Mouse (Mus musculus) limb, embryonic 12.5 days (tissue): ENCODE measurements around the gene Gcm1. TPM values are rescaled to one million over a fixed set of nuclear protein-coding genes. Genes with fewer than 3 reads are reported as not detected.

Experiments
- ATAC-seq: fragments of 200-750 bp; cut with Nextera tagmentation; 2 replicates; pipeline ENCODE4 v1.8.0; 2017; ENCODE audit warnings: low read depth, moderate TSS enrichment; ENCODE audit not compliant: insufficient number of reproducible peaks, insufficient read depth, low FRiP score, low TSS enrichment
- H3K27ac ChIP-seq: fragments of 300-500 bp; sonication (generic); 2 replicates; pipeline ENCODE4 v1.5.1; 2016; ENCODE audit warnings: mild to moderate bottlenecking, moderate library complexity
- H3K27me3 ChIP-seq: fragments of 300-500 bp; sonication (generic); 2 replicates; pipeline ENCODE4 v1.6.1; 2016; ENCODE audit warnings: mild to moderate bottlenecking, moderate library complexity
- H3K36me3 ChIP-seq: fragments of 300-500 bp; sonication (generic); 2 replicates; pipeline ENCODE4 v1.6.1; 2016; ENCODE audit warnings: mild to moderate bottlenecking, moderate library complexity
- H3K4me1 ChIP-seq: fragments of 300-500 bp; sonication (generic); replicated peaks from 2 replicates; pipeline ENCODE4 v1.6.1; 2016
- H3K4me2 ChIP-seq: fragments of 300-500 bp; sonication (generic); 2 replicates; pipeline ENCODE4 v1.6.1; 2016; ENCODE audit warnings: mild to moderate bottlenecking, moderate library complexity
- H3K4me3 ChIP-seq: fragments of 300-500 bp; sonication (generic); replicated peaks from 2 replicates; pipeline ENCODE4 v1.5.1; 2016; ENCODE audit warnings: mild to moderate bottlenecking
- H3K9ac ChIP-seq: fragments of 300-500 bp; sonication (generic); replicated peaks from 2 replicates; pipeline ENCODE4 v1.6.1; 2016; ENCODE audit warnings: mild to moderate bottlenecking, moderate library complexity
- H3K9me3 ChIP-seq: fragments of 300-500 bp; sonication (generic); 2 replicates; pipeline ENCODE4 v1.6.1; 2016; ENCODE audit warnings: mild to moderate bottlenecking, moderate library complexity
- WGBS: fragments of 180-500 bp; shearing (Covaris S2); methylation state at CpG from one replicate; pipeline ENCODE4 v1.1.7; 2016; 5-methylcytosine and 5-hydroxymethylcytosine counted together
- polyA plus RNA-seq: library from polyadenylated mRNA; unstranded; fragments of >200 nt; fragmentation: Nextera tagmentation; extraction: Ambion mirVana; gene quantifications from 2 replicates; pipeline ENCODE4 v1.2.1, GENCODE M21; 2016

Gene Gcm1
- polyA plus RNA-seq, 1 experiment from 2014 or later: not detected

- Histone ChIP-seq H3K9me3 (no peaks in the 10 kb centered on the region), H3K27me3 (no peaks in the 10 kb centered on the region), H3K4me3 (no peak overlapping the region), H3K36me3 (no peaks in the 10 kb centered on the region), H3K9ac (no peak overlapping the region), H3K4me2 (no peak overlapping the region), H3K4me1 (peaks cover 4% of the 10 kb centered on the region), H3K27ac (peak overlapping the region; percentile 29; the same call in 1 of the 2 replicates)
- ATAC-seq: no peak
- WGBS: 44% methylated on average over 9 of the region's 9 CpGs
Measured at GRCm38 (mm10) chr9:78021256-78021655, 30.5 kb upstream of the Gcm1 start.

DNA sequence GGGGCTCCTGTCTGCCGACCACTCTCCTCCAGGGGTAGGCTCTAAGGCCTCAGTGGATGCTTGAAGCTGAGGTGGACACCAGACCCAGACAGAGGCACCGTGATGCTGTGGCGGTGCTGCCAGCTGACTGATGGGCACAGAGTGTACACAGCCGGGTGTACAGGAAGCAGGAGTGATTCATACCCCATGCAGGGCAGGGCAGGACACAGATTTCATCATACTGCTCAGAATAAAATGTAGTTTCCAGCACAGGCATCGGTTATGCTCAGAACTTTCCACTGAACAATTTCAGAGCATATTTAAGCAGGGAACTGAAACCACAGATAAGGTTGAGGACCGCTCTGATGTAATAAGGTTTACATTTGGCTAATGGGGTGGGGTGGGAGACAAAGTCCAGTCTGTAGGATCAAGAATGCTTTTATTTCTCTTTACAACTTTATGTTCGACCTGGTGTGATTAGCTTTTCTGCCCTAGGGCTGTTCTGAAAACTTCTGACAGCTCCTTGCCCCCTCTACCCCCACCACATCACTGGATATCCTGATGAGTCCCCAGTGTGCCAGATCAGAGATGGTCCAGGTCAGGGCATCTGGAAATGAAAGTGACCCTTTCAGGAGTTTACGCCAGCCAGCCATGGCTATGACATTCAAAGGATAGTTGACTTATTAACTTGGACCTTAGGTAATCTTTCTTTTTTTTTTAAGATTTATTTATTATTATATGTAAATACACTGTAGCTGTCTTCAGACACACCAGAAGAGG is 29.4 kb upstream of the Gcm1 start:
- no peak overlapping the region for H3K4me3 ChIP-seq
- H3K4me2 ChIP-seq: no peak overlapping the region
- ATAC-seq: no peak
- H3K36me3 ChIP-seq: no peaks in the 10 kb centered on the region
- WGBS: 73% methylated on average over 8 of the region's 8 CpGs
- no peak overlapping the region for H3K27ac ChIP-seq
- no peaks in the 10 kb centered on the region for H3K9me3 ChIP-seq
- H3K27me3 ChIP-seq: no peaks in the 10 kb centered on the region
- no peak overlapping the region for H3K9ac ChIP-seq
- peaks cover 4% of the 10 kb centered on the region for H3K4me1 ChIP-seq

DNA sequence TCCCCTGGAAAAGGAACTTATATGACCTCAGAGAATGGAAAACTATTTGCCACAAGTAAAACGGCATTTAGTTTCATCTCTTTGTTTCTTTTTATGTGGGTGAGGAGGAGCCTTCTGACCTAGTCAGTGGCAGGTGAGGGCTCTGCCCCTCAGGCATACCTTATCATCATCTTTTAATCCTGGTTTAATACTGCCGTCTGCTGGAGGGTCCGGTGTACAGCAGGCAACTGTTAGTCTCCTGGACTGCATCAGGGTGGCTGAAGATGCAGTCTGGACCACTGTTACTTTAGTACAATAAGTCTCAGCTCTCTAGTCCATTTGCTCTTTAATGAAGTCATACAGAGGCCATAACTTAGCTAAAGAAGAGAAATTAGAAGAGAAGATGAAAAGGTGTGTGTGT is 26.9 kb upstream of the Gcm1 start:
- H3K27ac ChIP-seq: no peak overlapping the region
- 24% methylated on average over 3 of the region's 3 CpGs for WGBS

GRCm38 (mm10) chr9:78027099-78027498 is 24.6 kb upstream of the Gcm1 start:
- no peaks in the 10 kb centered on the region for H3K9me3 ChIP-seq
- no peak for ATAC-seq
- H3K4me2 ChIP-seq: no peak overlapping the region
- 86% methylated on average over 3 of the region's 3 CpGs for WGBS
- no peak overlapping the region for H3K27ac ChIP-seq
- peaks cover 4% of the 10 kb centered on the region; the same call in 1 of the 2 replicates for H3K4me1 ChIP-seq
- no peaks in the 10 kb centered on the region for H3K27me3 ChIP-seq
- H3K36me3 ChIP-seq: no peaks in the 10 kb centered on the region
- no peak overlapping the region for H3K4me3 ChIP-seq
- H3K9ac ChIP-seq: no peak overlapping the region

More for the DNA sequence above, 26.9 kb upstream of the Gcm1 start:
- Histone ChIP-seq H3K4me3 (no peak overlapping the region), H3K4me1 (peaks cover 4% of the 10 kb centered on the region), H3K36me3 (no peaks in the 10 kb centered on the region), H3K9me3 (no peaks in the 10 kb centered on the region), H3K27me3 (no peaks in the 10 kb centered on the region), H3K4me2 (no peak overlapping the region), H3K9ac (no peak overlapping the region)
- no peak for ATAC-seq

DNA sequence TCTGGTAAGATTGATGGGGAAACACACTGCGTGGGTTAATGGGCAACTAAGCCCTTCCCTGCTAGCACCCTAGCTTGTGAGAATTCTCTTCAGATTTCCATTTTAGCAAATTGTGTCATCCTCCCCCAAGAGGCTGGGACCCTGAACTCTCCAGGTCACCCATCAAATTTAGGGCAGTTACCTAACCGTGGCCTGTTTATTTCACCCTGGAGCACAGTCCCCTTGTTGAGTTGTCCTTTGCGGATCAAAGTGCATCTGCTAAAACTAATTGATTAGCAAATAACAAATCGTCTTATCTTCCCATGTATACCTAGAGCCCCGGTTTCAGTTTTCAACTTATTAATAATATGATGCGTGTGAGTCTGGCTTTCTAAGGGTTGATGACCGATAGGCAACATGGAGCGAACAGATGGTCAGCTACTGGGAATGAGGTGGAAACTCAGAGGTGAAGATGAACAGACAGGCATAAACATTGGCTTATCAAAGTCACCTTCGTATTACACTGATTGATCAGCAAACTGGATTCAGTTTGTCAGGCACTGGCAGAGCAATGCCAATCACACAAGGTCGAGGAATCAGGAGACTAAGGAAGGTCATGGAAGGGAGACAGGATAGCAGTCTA is 20.8 kb upstream of the Gcm1 start:
- H3K27me3 ChIP-seq: no peaks in the 10 kb centered on the region
- ATAC-seq: no peak
- no peak overlapping the region for H3K4me3 ChIP-seq
- WGBS: 89% methylated on average over 10 of the region's 10 CpGs
- no peaks in the 10 kb centered on the region for H3K9me3 ChIP-seq
- H3K4me2 ChIP-seq: no peak overlapping the region
- H3K36me3 ChIP-seq: no peaks in the 10 kb centered on the region
- H3K27ac ChIP-seq: no peak overlapping the region
- H3K4me1 ChIP-seq: peaks cover 4% of the 10 kb centered on the region; the same call in 1 of the 2 replicates
- no peak overlapping the region for H3K9ac ChIP-seq

- Histone ChIP-seq H3K9ac (no peak overlapping the region), H3K27me3 (no peaks in the 10 kb centered on the region), H3K27ac (no peak overlapping the region), H3K36me3 (no peaks in the 10 kb centered on the region), H3K4me1 (peaks cover 4% of the 10 kb centered on the region; the same call in 1 of the 2 replicates), H3K9me3 (no peaks in the 10 kb centered on the region), H3K4me2 (no peak overlapping the region), H3K4me3 (no peak overlapping the region)
- no peak for ATAC-seq
- WGBS: 91% methylated on average over 4 of the region's 4 CpGs
Measured at GRCm38 (mm10) chr9:78032930-78033329, 18.8 kb upstream of the Gcm1 start.

GRCm38 (mm10) chr9:78035296-78035695 is 16.4 kb upstream of the Gcm1 start:
- Histone ChIP-seq H3K27ac (no peak overlapping the region), H3K9ac (no peak overlapping the region), H3K27me3 (no peaks in the 10 kb centered on the region), H3K36me3 (no peaks in the 10 kb centered on the region), H3K4me1 (peaks cover 4% of the 10 kb centered on the region; the same call in 1 of the 2 replicates), H3K9me3 (no peaks in the 10 kb centered on the region), H3K4me2 (no peak overlapping the region), H3K4me3 (no peak overlapping the region)
- ATAC-seq: no peak
- 75% methylated on average over 5 of the region's 5 CpGs for WGBS

GRCm38 (mm10) chr9:78035831-78036230 is 15.9 kb upstream of the Gcm1 start:
- Histone ChIP-seq H3K36me3 (no peaks in the 10 kb centered on the region), H3K4me1 (peaks cover 4% of the 10 kb centered on the region; the same call in 1 of the 2 replicates), H3K27ac (no peak overlapping the region), H3K9me3 (no peaks in the 10 kb centered on the region), H3K4me3 (no peak overlapping the region), H3K4me2 (no peak overlapping the region), H3K9ac (no peak overlapping the region), H3K27me3 (no peaks in the 10 kb centered on the region)
- WGBS: 83% methylated on average over 8 of the region's 8 CpGs
- no peak for ATAC-seq

DNA sequence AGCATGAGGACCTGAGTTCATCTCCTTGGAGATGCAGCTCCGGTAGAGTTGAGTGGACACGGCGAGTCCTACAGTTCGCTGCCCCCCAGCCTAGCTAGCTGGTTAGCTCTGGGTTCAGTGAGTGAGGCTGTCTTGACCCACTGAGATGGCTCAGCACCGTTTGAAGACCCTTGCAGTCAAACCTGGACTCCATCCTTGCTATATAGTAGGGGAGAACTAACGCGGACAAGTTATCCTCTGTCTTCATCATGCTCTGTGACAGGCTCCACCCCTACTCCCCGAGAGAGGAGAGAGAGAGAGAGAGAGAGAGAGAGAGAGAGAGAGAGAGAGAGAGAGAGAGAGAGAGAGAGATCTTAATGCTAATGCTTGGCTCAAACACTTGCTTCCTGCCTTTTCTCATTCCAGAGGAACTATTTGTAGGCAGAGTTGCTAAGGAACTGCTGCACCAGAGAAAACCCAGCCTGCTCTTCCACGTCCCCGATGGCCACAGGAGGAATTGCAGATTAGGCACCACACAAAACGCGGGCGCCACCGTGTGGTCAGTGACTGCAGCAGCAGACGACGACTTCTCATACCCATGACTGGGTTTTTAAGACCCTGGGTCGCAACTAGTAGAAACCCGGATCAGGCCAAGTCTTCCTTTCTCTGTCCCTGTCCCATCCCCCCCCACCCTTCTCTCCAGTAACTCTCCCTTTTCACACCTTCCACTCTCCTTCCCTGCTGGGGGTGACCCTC is 12.8 kb upstream of the Gcm1 start:
- WGBS: 39% methylated on average over 18 of the region's 18 CpGs
- H3K36me3 ChIP-seq: no peaks in the 10 kb centered on the region
- ATAC-seq: peak; percentile 35; the same call in 1 of the 2 replicates
- H3K4me2 ChIP-seq: no peak overlapping the region
- H3K4me3 ChIP-seq: no peak overlapping the region
- no peak overlapping the region for H3K27ac ChIP-seq
- H3K9ac ChIP-seq: no peak overlapping the region
- no peaks in the 10 kb centered on the region for H3K9me3 ChIP-seq
- no peaks in the 10 kb centered on the region for H3K4me1 ChIP-seq
- no peaks in the 10 kb centered on the region for H3K27me3 ChIP-seq

DNA sequence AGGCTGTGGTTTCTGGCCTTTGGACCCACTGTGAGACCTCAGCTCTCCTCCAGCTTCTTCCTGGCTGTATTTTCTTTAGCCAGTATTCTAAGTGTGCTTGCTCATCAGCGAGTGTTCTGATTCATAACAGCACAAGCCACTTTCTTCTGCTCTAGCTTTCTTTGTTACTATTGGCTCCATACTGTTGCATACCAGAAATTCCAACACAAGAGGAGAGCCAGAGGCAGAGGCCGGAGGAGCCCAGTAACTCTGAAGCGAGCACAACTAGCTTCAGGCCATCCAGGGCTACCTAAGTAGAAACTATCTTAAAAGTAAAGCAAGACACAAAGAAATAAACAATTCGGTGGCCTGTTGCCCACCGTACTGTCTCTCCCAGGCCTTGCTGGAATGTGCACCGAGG is 6.6 kb upstream of the Gcm1 start:
- no peaks in the 10 kb centered on the region for H3K27me3 ChIP-seq
- H3K4me1 ChIP-seq: 0 out of 2 replicates have a peak, but pooled peaks cover 8% of the 10 kb centered on the region
- no peaks in the 10 kb centered on the region for H3K36me3 ChIP-seq
- no peaks in the 10 kb centered on the region for H3K9me3 ChIP-seq
- no peak; the same call in 1 of the 2 replicates for ATAC-seq
- H3K27ac ChIP-seq: 0 out of 2 replicates have a peak overlapping the region, but pooled peaks have one; percentile 56
- H3K4me2 ChIP-seq: no peak overlapping the region
- 72% methylated on average over 6 of the region's 6 CpGs for WGBS
- no peak overlapping the region for H3K4me3 ChIP-seq
- H3K9ac ChIP-seq: no peak overlapping the region

- WGBS: 52% methylated on average over 20 of the region's 20 CpGs
- Histone ChIP-seq H3K27me3 (no peaks in the 10 kb centered on the region), H3K4me2 (no peak overlapping the region), H3K36me3 (no peaks in the 10 kb centered on the region), H3K4me1 (peaks cover 8% of the 10 kb centered on the region; the same call in 1 of the 2 replicates), H3K27ac (no peak overlapping the region), H3K4me3 (no peak overlapping the region), H3K9ac (no peak overlapping the region), H3K9me3 (no peaks in the 10 kb centered on the region)
- no peak for ATAC-seq
Measured at GRCm38 (mm10) chr9:78046755-78047154, 5.0 kb upstream of the Gcm1 start.
